Mouse (Mus musculus) kidney, embryonic 16.5 days (tissue): ENCODE results near the gene Aif1l. TPM values are rescaled to one million over a fixed set of nuclear protein-coding genes. Genes with fewer than 3 reads are reported as not detected.

Experiments
- ATAC-seq: fragments of 200-750 bp; cut with Nextera tagmentation; 2 replicates; pipeline ENCODE4 v1.8.0; 2017; ENCODE audit warnings: moderate TSS enrichment; ENCODE audit not compliant: low FRiP score, low TSS enrichment
- H3K27ac ChIP-seq: fragments of 300-500 bp; sonication (generic); 2 replicates; pipeline ENCODE4 v1.5.1; 2014; ENCODE audit warnings: low read length
- H3K27me3 ChIP-seq: fragments of 300-500 bp; sonication (generic); 2 replicates; pipeline ENCODE4 v1.6.1; 2014; ENCODE audit warnings: low read length, control low read depth, mixed read lengths; ENCODE audit not compliant: insufficient read depth
- H3K36me3 ChIP-seq: fragments of 300-500 bp; sonication (generic); 2 replicates; pipeline ENCODE4 v1.6.1; 2014; ENCODE audit warnings: low read length, control low read depth, mixed read lengths; ENCODE audit not compliant: insufficient read depth
- H3K4me1 ChIP-seq: fragments of 300-500 bp; sonication (generic); 2 replicates; pipeline ENCODE4 v1.6.1; 2014; ENCODE audit warnings: low read length, control low read depth, mixed read lengths; ENCODE audit not compliant: insufficient read depth
- H3K4me2 ChIP-seq: fragments of 300-500 bp; sonication (generic); replicated peaks from 2 replicates; pipeline ENCODE4 v1.6.1; 2014; ENCODE audit warnings: low read depth, low read length
- H3K4me3 ChIP-seq: fragments of 300-500 bp; sonication (generic); 2 replicates; pipeline ENCODE4 v1.5.1; 2014; ENCODE audit warnings: mild to moderate bottlenecking, low read length
- H3K9ac ChIP-seq: fragments of 300-500 bp; sonication (generic); replicated peaks from 2 replicates; pipeline ENCODE4 v1.6.1; 2014; ENCODE audit warnings: low read length
- H3K9me3 ChIP-seq: fragments of 300-500 bp; sonication (generic); 2 replicates; pipeline ENCODE4 v1.6.1; 2016; ENCODE audit warnings: low read length, control low read depth
- WGBS: fragments of 180-500 bp; shearing (Covaris S2); extraction: QIAGEN DNeasy Blood & Tissue Kit; methylation state at CpG from one replicate; pipeline ENCODE4 v1.1.7; 2014; 5-methylcytosine and 5-hydroxymethylcytosine counted together
- polyA plus RNA-seq: library from polyadenylated mRNA; unstranded; fragments of >200 nt; fragmentation: Nextera tagmentation; extraction: Ambion mirVana; gene quantifications from 2 replicates; pipeline ENCODE4 v1.2.1, GENCODE M21; 2015

Gene Aif1l
- polyA plus RNA-seq, 1 experiment from 2014 or later, result 101 TPM

DNA sequence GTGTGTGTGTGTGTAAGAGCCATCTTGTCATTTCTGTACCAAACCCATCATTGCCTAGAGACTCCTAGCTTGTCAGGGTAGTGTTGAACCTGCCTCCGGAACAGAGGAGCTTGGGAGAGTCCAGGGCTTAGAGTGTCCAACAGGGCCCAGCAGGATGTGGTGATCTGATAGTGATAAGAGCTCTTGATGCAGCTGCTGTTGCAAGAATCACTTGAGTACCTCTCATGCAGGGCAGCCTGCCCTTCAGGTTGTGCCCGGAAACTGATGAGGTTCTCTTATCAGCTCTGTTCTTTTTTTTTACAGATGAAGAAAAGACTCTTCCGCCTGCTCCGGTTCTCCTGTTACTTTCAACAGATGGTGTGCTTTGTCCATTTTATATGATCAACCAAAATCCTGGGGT lies 41.0 kb downstream of the Aif1l start:
- Histone ChIP-seq H3K9ac (no peak overlapping the region), H3K9me3 (no peaks in the 10 kb centered on the region), H3K36me3 (peaks cover 69% of the 10 kb centered on the region), H3K4me1 (no peaks in the 10 kb centered on the region), H3K27me3 (no peaks in the 10 kb centered on the region), H3K4me3 (no peak overlapping the region), H3K27ac (no peak overlapping the region), H3K4me2 (no peak overlapping the region)
- WGBS, result 93% methylated on average over 4 of the region's 4 CpGs
- no peak for ATAC-seq

DNA sequence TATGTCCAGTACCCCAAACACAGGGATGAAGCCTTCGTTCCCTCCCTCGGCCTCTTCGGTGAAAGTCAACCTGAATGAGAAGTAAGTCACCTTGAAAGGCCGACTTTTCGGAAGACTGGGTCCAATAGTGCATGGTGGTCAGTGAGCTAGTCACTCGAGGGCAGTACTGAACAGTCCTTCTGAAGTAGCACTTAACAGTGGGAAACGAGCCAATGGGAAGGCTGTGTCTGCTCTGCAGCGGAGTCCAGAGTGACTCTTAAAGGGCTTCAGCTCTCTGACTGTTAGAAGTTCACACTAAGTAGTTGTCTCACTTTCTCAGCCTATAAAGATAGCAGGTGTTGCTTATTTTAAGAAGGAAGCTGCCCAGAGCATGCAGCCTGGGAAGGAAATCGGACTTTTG lies 45.0 kb downstream of the Aif1l start:
- no peaks in the 10 kb centered on the region for H3K9me3 ChIP-seq
- no peak overlapping the region for H3K4me3 ChIP-seq
- H3K36me3 ChIP-seq, result peaks cover 74% of the 10 kb centered on the region
- no peak overlapping the region for H3K4me2 ChIP-seq
- H3K9ac ChIP-seq, result no peak overlapping the region
- 89% methylated on average over 9 of the region's 9 CpGs for WGBS
- ATAC-seq, result no peak
- H3K27ac ChIP-seq, result no peak overlapping the region
- no peaks in the 10 kb centered on the region for H3K27me3 ChIP-seq
- H3K4me1 ChIP-seq, result no peaks in the 10 kb centered on the region

DNA sequence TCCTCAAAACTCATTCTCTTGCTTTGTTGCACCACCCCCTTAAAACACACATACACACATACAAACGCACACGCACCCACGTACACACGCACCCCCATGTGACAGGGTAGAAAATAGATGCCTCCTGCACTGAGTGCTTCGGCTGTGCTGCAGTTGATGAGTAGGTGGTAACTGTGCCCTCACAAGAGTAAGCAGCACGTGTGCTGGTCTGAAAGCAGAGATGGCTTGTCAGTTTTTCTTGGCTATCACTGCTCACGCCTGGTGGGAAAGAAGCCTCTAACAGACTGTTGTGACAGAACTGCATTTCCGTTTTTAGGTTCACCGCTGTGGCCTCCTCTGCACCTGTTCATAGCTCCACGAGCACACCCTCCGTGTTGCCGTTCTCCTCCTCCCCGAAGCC lies 46.1 kb downstream of the Aif1l start:
- 93% methylated on average over 13 of the region's 13 CpGs for WGBS
- no peaks in the 10 kb centered on the region for H3K4me1 ChIP-seq
- H3K27ac ChIP-seq, result no peak overlapping the region
- no peaks in the 10 kb centered on the region for H3K9me3 ChIP-seq
- no peak overlapping the region for H3K4me2 ChIP-seq
- no peak for ATAC-seq
- no peak overlapping the region for H3K4me3 ChIP-seq
- H3K36me3 ChIP-seq, result peaks cover 72% of the 10 kb centered on the region
- no peaks in the 10 kb centered on the region for H3K27me3 ChIP-seq
- no peak overlapping the region for H3K9ac ChIP-seq

DNA sequence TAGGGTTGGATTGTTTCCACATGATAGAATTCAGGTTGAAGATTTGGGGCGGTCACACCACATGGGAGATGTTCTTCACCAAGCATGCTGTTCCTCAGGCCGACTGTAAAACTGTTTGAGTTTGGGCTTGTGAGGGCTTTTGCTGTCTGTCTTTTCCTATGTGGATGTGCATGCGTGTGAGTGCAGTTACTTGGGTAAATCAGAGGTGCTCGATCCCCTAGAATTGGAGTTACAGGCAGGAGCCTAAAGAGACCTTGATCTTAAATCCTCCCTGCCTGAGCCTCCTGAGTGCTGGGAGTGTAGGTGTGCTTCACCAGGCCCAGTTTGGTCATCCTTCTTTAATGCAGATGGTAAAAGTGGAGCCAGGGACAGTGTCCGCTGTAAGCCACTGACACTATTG lies 47.6 kb downstream of the Aif1l start:
- Histone ChIP-seq H3K36me3 (peaks cover 65% of the 10 kb centered on the region), H3K27ac (no peak overlapping the region), H3K4me3 (no peak overlapping the region), H3K9ac (no peak overlapping the region), H3K4me2 (no peak overlapping the region), H3K9me3 (no peaks in the 10 kb centered on the region), H3K4me1 (no peaks in the 10 kb centered on the region), H3K27me3 (no peaks in the 10 kb centered on the region)
- no peak for ATAC-seq
- WGBS, result 92% methylated on average over 5 of the region's 5 CpGs

DNA sequence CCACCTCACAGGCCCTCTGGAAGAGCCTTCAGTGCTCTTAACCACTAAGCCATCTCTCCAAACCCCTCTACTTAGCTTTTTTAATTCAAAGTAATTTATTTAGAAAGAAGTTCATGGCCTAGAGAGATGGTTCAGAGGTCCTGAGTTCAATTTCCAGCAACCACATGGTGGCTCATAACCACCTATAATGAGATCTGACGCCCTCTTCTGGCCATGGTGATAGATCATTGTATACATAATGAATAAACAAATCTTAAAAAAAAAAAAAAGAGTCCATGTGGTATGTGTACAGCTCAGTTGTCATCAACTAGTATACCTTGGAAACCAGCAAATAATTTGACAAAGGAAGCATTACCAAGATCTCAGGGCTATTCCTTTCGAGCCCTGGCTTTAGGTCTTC lies 48.5 kb downstream of the Aif1l start:
- Histone ChIP-seq H3K36me3 (peaks cover 70% of the 10 kb centered on the region), H3K4me1 (no peaks in the 10 kb centered on the region)

DNA sequence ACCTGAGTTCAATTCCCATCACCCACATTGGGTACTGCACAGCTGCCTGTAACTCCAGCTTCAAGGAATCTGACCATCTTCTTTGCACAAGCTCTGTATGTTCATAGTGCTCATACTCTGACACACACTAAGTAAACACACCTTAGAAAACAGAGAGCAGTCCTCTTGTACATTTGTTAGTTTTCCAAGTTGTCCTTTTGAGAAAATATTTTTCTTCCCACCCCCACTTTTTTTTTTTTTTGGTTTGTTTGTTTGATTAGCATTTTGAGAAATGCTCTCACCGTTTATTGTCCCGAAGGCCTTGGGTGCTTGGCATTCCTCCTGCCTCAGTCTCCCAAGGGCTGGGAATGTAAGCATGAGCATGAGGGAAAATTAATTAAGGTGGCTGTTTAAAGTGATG lies 58.4 kb downstream of the Aif1l start:
- 86% methylated on average over 2 of the region's 2 CpGs for WGBS
- Histone ChIP-seq H3K27me3 (no peaks in the 10 kb centered on the region), H3K4me2 (no peak overlapping the region), H3K9ac (no peak overlapping the region), H3K27ac (no peak overlapping the region), H3K9me3 (no peaks in the 10 kb centered on the region), H3K4me1 (no peaks in the 10 kb centered on the region), H3K4me3 (no peak overlapping the region), H3K36me3 (peaks cover 73% of the 10 kb centered on the region)
- ATAC-seq, result no peak

More for the DNA sequence above, 48.5 kb downstream of the Aif1l start:
- no peak for ATAC-seq
- Histone ChIP-seq H3K9ac (no peak overlapping the region), H3K9me3 (no peaks in the 10 kb centered on the region), H3K4me2 (no peak overlapping the region), H3K4me3 (no peak overlapping the region), H3K27me3 (no peaks in the 10 kb centered on the region), H3K27ac (no peak overlapping the region)
- 76% methylated on average over 2 of the region's 2 CpGs for WGBS

DNA sequence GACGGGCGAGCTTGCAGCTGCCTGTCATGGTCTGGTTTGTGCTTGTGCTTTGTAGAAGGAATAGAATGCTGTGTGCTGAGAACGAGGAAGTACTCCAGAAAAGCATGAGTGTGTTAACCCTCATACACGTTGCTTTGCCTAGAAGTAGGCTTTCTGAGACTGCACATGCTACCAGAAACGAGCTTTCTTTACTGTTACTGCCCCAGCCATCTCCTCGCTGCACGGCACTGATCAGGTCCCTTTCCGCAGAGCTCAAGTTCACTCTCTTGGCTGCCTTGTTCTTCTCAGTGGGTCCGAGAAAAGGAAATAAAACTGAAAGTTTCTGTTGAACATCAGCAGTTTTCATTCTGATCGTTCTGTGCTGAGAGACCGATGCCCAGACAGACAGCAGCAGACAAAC lies 58.8 kb downstream of the Aif1l start:
- no peak overlapping the region for H3K27ac ChIP-seq
- no peak for ATAC-seq
- no peak overlapping the region for H3K4me3 ChIP-seq
- no peak overlapping the region for H3K4me2 ChIP-seq
- H3K9ac ChIP-seq, result no peak overlapping the region
- no peaks in the 10 kb centered on the region for H3K9me3 ChIP-seq
- H3K27me3 ChIP-seq, result no peaks in the 10 kb centered on the region
- peaks cover 73% of the 10 kb centered on the region for H3K36me3 ChIP-seq
- no peaks in the 10 kb centered on the region for H3K4me1 ChIP-seq
- 92% methylated on average over 11 of the region's 11 CpGs for WGBS

DNA sequence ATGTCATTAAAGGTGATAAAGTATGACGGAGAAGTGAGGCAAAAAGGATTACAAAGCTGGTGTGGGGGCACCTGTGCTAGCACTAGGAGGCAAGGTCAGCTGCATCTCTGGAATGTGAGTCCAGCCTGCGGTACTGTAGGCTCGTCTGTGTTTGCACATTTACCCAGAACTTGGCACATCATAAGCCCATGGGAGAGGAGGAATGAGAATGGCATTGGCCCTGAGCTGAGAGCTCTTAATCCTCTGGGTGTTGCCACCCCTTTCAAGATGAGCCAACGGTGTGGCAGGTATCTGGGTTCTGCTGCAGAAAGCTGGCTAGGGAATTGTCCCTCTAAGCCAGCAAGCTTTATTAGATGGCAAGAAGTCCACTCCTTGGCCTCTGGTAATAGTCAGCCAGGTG lies 69.8 kb downstream of the Aif1l start:
- 75% methylated on average over 4 of the region's 4 CpGs for WGBS
- H3K27ac ChIP-seq, result no peak overlapping the region

DNA sequence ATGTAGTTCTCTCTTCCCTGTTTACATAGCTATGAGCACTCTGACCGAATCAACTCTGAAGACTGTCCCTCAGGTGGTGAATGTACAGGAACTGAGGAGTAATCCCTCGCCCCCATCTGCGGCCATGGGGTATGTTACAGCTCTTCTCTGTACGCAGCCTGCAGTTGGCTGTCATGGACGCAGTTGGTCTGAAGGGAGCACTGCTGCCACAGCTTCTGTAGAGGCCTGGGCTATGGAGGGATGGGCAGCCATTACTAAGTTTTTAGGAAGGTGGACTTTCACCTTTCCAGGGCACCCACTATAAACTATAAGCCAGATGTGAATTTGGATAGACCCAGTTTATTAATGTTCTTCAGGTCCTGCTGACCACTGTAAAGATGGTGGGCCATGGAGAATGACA lies 70.3 kb downstream of the Aif1l start:
- no peak for ATAC-seq
- H3K4me1 ChIP-seq, result no peaks in the 10 kb centered on the region
- H3K4me3 ChIP-seq, result no peak overlapping the region
- WGBS, result 95% methylated on average over 5 of the region's 5 CpGs
- H3K4me2 ChIP-seq, result no peak overlapping the region
- no peak overlapping the region for H3K9ac ChIP-seq
- H3K27me3 ChIP-seq, result no peaks in the 10 kb centered on the region
- no peak overlapping the region for H3K27ac ChIP-seq
- H3K9me3 ChIP-seq, result no peaks in the 10 kb centered on the region
- H3K36me3 ChIP-seq, result peaks cover 77% of the 10 kb centered on the region

More for the DNA sequence above, 69.8 kb downstream of the Aif1l start:
- H3K4me1 ChIP-seq, result no peaks in the 10 kb centered on the region
- H3K9me3 ChIP-seq, result no peaks in the 10 kb centered on the region
- no peak overlapping the region for H3K4me2 ChIP-seq
- no peaks in the 10 kb centered on the region for H3K27me3 ChIP-seq
- no peak for ATAC-seq
- no peak overlapping the region for H3K9ac ChIP-seq
- peaks cover 77% of the 10 kb centered on the region for H3K36me3 ChIP-seq
- no peak overlapping the region for H3K4me3 ChIP-seq
